Mouse (Mus musculus): ENCODE results near the gene Lamtor3. TPM values are rescaled to one million over a fixed set of nuclear protein-coding genes. Genes with fewer than 3 reads are reported as not detected.

Gene Lamtor3
- total and polyA plus RNA-seq, 3 experiments, result 77.5 to 88.3 TPM; not detected in 1

DNA sequence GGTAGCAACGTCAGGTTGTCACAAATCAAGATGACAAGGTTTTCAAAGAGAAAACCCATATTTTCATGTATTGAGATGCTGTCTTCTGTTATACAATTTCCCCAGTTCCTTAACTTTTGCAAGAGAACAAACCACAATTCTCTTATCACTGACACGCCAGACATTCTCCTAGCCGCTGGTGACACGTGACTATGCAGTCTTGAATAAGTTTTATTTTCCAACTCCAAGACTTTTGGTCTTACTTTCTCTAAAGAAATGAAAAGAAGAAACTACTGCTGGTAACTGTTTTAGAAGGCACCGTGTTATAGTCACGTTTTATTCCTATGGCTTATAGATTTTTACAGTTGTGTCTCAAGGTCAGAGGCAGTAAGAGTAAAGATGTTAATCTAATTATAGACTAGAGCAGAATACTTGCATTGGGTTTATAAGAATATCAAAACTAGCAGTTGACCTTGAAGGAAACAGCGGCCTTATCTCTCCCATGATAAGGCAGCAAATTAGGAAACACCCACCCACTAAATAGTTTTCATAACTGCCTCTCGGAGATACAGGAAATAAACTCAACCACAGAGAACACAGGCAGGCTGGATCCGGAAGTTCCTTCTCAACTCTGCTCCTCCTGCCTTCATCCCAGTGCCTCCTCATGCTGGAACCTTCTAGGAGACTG is 50.6 kb downstream of the Lamtor3 start:
- Histone ChIP-seq H3K9me3 (replicated peaks; ENCODE audit: insufficient read depth, low read length) (no peaks in the 10 kb centered on the region), H3K4me1 (ENCODE audit: control insufficient read depth in 1 of 2, insufficient read depth in 2 of 2, low read length in 2 of 2) (peaks cover 47 to 65% of the 10 kb centered on the region in 2 experiments), H3K4me3 (ENCODE audit: control insufficient read depth in 1 of 2, insufficient read depth in 1 of 2, low read depth in 2 of 2, low read length in 2 of 2) (no peak overlapping the region; a peak in 1 of 4 replicates), H3K27me3 (ENCODE audit: control insufficient read depth in 1 of 2, insufficient read depth in 2 of 2, low read length in 2 of 2) (no peaks in the 10 kb centered on the region), H3K79me2 (ENCODE audit: control insufficient read depth, insufficient read depth, low read length, poor library complexity) (peaks cover 46% of the 10 kb centered on the region), H3K27ac (ENCODE audit: control insufficient read depth, low read depth, low read length) (peak overlapping the region; percentile 100), H3K9ac (ENCODE audit: control insufficient read depth, low read depth, low read length, poor library complexity, severe bottlenecking) (peak overlapping the region; percentile 63), H3K36me3 (ENCODE audit: control insufficient read depth in 1 of 2, insufficient read depth in 2 of 2, low read length in 2 of 2) (peaks cover 23 to 68% of the 10 kb centered on the region in 2 experiments)
- peak; percentile 94 for DNase-seq (ENCODE audit: low read depth, low spot score)
- TF ChIP-seq MAX (IDR thresholded peaks at IDR 0.05; ENCODE audit: low read length) (peak; percentile 95), GATA1 (IDR thresholded peaks at IDR 0.05; ENCODE audit: low read depth, low read length) (peak; percentile 99), MAZ (IDR thresholded peaks at IDR 0.05; ENCODE audit: low read depth, low read length) (no peak; the same call in 1 of the 2 replicates), ZNF384 (IDR thresholded peaks at IDR 0.05; ENCODE audit: low read depth, low read length) (no peak), GABPA (IDR thresholded peaks at IDR 0.05; ENCODE audit: low read depth, low read length) (no peak), MXI1 (IDR thresholded peaks at IDR 0.05; ENCODE audit: low read depth, low read length) (peak; percentile 78; the same call in 1 of the 2 replicates), ZKSCAN1 (IDR thresholded peaks at IDR 0.05; ENCODE audit: low read depth, low read length) (no peak), ETS1 (IDR thresholded peaks at IDR 0.05; ENCODE audit: low read depth, low read length) (peak; percentile 96), SIN3A (IDR thresholded peaks at IDR 0.05; ENCODE audit: low read length) (peak; percentile 96), POLR2AphosphoS2 (IDR thresholded peaks at IDR 0.05; ENCODE audit: low read length) (peak; percentile 42; the same call in 1 of the 2 replicates), MYB (IDR thresholded peaks at IDR 0.05; ENCODE audit: low read depth, low read length) (peak; percentile 98), RCOR1 (IDR thresholded peaks at IDR 0.05; ENCODE audit: low read depth, low read length) (peak; percentile 74), ELF1 (IDR thresholded peaks at IDR 0.05; ENCODE audit: low read depth, low read length) (peak; percentile 89), MEF2A (IDR thresholded peaks at IDR 0.05; ENCODE audit: extremely low read depth, insufficient replicate concordance, low read depth, low read length, poor library complexity, severe bottlenecking) (peak; percentile 94), JUND (IDR thresholded peaks at IDR 0.05; ENCODE audit: low read depth, low read length) (peak; percentile 63; the same call in 1 of the 2 replicates), CTCF (IDR thresholded peaks at IDR 0.05 in 2 of 3, conservative IDR thresholded peaks at IDR 0.05 in 1 of 3; ENCODE audit: control insufficient read depth in 1 of 3, insufficient read depth in 1 of 3, low read depth in 2 of 3, low read length in 3 of 3, poor library complexity in 1 of 3, severe bottlenecking in 1 of 3) (no peak), MYC (IDR thresholded peaks at IDR 0.05; ENCODE audit: low read depth, low read length) (peak; percentile 95), EP300 (IDR thresholded peaks at IDR 0.05; ENCODE audit: low read depth in 1 of 2, low read length in 2 of 2) (peak; percentile 96 to 98), E2F4 (IDR thresholded peaks at IDR 0.05; ENCODE audit: borderline replicate concordance, low read depth, low read length) (0 out of 2 replicates have a peak, but pooled peaks have one; percentile 28), POLR2AphosphoS5 (IDR thresholded peaks at IDR 0.05; ENCODE audit: borderline replicate concordance, low read depth, low read length) (no peak), USF2 (IDR thresholded peaks at IDR 0.05; ENCODE audit: borderline replicate concordance in 1 of 2, insufficient read depth in 1 of 2, low read depth in 1 of 2, low read length in 2 of 2) (peak in 1 of 2 experiments; percentile 80; a peak in 2 of 4 replicates), MAFK (IDR thresholded peaks at IDR 0.05; ENCODE audit: borderline replicate concordance, low read depth, low read length) (peak; percentile 70; the same call in 1 of the 2 replicates), SMC3 (IDR thresholded peaks at IDR 0.05; ENCODE audit: low read depth, low read length) (no peak), UBTF (IDR thresholded peaks at IDR 0.05; ENCODE audit: borderline replicate concordance, insufficient read depth, low read depth, low read length) (no peak), POLR2A (IDR thresholded peaks at IDR 0.05; ENCODE audit: control insufficient read depth in 1 of 2, insufficient read depth in 1 of 2, low read depth in 1 of 2, low read length in 2 of 2, poor library complexity in 1 of 2) (no peak; a peak in 1 of 4 replicates), TBP (IDR thresholded peaks at IDR 0.05; ENCODE audit: low read depth, low read length) (peak; percentile 62), NRF1 (IDR thresholded peaks at IDR 0.05; ENCODE audit: insufficient read depth, low read depth, low read length, poor library complexity, severe bottlenecking) (no peak), NELFE (IDR thresholded peaks at IDR 0.05; ENCODE audit: low read depth, low read length) (peak; percentile 46), RAD21 (IDR thresholded peaks at IDR 0.05; ENCODE audit: low read depth, low read length) (no peak), CHD1 (IDR thresholded peaks at IDR 0.05; ENCODE audit: low read depth, low read length) (peak; percentile 91; the same call in 1 of the 2 replicates), ZC3H11A (IDR thresholded peaks at IDR 0.05; ENCODE audit: low read depth, low read length) (no peak), CHD2 (IDR thresholded peaks at IDR 0.05; ENCODE audit: low read length) (peak; percentile 10; the same call in 1 of the 2 replicates), ZMIZ1 (IDR thresholded peaks at IDR 0.05; ENCODE audit: low read depth, low read length) (no peak), TCF12 (IDR thresholded peaks at IDR 0.05; ENCODE audit: low read depth, low read length) (peak; percentile 92), USF1 (IDR thresholded peaks at IDR 0.05; ENCODE audit: low read depth, low read length) (peak; percentile 95), TAL1 (IDR thresholded peaks at IDR 0.05; ENCODE audit: low read length) (peak; percentile 95)
